Mouse (Mus musculus) T-cell, adult 2 months (primary cell): Measurements from ENCODE around the gene Ccdc70.
"Not testable (repeated sequence)": the region's sequence is repeated elsewhere in the genome, so short reads cannot be mapped to it uniquely, and the experiment has no call there.

Experiments used
- DNase-seq: peaks from one replicate; pipeline ENCODE4 v3.0.0; 2022; ENCODE audit warnings: low spot score

Ccdc70 gene

DNA sequence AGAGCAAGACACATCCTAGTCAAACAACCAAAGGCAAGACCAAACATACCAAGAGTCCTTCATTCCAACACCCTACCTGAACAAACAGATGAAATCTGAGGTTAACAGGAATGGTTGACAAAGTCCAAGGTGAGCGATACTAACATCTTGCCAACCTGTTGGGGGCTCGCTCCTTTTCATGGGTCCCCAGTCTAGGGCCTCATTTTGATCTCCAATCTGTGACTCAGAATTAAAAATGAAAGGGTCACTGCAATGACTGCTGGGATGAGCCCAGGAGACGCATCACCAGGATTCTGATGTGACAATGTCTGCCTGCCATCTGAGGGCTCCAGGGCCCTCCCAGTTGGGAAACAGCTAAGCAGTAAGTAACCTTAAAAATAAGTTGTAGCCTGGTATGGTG, at the start of gene Ccdc70:
Gene Ccdc70 (plus strand): TSS at position 301 of the 400 bp plus-strand sequence.
- DNase-seq = no peak

DNA sequence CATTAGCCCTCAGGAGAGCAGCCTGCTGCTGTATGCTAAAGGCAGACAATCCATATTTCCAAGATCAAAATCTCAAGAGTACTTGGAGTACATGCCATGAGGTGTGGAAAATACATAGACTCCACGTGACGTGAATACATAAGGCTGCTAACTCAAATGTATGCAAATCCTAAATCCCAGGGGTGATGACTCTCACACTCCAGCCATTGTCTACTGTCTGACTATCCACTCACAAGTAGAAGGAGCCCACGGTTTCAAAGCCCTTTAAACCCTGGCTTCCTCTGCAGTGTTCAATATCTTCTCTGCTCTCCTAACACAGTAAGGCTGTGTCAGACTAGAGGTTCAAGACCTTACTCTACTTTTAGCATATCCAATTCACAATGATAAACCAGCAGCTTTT, 38.8 kb upstream of the Ccdc70 start:
- not testable (repeated sequence) for DNase-seq

DNA sequence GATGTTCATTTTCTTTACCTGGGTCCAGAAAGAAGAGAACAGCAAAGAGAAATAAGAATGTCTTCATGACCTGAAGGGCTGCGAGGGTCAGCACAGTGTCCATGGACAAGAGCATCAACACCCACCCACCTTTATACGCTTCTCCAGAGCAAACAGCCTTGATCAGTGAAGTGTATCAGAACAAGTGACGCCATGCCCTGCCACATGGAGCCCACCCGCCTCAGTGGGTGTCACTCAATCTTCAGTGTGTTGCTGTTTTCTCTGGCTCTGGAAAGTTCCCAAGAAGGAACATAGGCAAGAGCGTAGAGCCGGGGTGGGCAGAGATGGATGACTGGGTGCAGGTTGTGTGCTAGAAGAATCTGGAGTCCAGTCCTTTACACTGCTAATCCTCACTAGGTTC, 37.0 kb upstream of the Ccdc70 start, which contains the start of gene Defb15:
Gene Defb15 (minus strand): TSS at position 101 of the 400 bp plus-strand sequence.
- DNase-seq = no peak

DNA sequence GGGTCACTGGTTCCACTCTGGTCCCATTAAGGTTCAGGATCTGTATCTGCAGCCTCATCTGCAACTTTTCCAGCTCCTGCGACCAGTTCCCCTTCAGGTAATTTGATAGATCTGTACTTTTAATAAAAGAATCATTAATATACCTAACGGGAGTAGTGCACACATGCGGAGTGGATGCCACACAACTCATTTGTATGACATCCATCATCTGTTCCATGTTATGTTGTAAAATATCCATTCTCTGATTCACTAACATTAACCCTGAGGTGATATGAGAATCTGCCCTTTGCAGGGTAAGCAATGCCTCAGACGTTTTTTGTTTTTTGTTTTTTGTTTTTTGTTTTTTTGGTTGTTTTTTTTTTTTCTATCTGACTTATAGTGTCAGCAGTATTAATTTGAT, 31.5 kb upstream of the Ccdc70 start, which contains the start of gene Defb35:
Gene Defb35 (plus strand): TSS at position 301 of the 400 bp plus-strand sequence.
- not testable (repeated sequence) for DNase-seq

DNA sequence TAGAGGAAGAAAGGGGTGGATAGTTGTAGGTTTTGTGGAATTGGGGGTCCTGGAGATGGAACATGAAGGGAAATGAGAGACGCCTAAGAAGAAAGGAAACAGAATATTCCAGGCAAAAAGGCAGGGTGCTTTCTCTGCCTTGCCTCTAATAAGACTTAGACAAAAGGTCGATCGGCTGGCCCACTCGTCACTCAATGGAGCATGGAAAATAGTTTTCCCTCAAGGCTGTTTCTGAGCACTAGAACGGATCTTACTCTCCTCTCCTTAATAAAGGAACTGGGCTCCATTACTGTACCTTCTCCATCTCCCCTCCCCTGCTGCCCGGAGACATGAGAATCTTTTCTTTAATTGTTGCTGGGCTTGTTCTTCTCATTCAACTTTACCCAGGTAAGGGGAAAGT, 23.1 kb upstream of the Ccdc70 start, which contains the start of gene Defb13:
Gene Defb13 (plus strand): TSS at position 301 of the 400 bp plus-strand sequence.
- DNase-seq = no peak

DNA sequence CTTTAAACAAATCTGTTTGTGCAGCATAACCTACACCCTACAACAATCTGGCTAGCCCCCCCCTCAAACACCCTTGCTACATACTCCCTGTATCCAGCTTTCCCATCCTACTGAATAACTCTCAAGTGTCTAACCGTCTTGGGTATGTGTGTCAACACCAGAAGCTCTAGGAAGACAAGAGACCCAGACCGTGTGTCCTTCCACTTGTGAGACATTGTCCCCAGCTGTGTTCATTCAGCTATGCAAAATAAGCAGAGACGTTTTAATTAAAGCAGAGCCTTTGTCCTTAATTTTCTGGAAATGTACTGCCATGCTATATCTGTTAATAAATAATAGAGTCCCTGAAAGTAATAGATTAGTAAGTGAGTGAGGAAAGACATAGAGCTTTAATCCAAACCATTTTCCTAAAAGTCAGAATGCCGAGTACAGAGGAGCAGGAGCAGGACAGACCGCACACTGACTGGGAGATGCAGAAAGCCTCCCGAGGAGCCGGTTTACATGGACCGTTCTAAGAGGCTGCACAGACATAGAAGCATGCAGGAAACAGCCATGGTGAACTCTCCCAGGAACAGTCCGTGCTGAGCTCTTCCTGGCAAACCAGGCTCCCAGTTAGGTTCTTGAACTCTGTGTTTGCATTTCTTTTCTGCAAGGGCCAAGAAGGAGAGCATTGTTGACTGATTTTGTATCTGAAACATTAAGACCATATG, 22.1 kb upstream of the Ccdc70 start:
- no peak for DNase-seq

DNA sequence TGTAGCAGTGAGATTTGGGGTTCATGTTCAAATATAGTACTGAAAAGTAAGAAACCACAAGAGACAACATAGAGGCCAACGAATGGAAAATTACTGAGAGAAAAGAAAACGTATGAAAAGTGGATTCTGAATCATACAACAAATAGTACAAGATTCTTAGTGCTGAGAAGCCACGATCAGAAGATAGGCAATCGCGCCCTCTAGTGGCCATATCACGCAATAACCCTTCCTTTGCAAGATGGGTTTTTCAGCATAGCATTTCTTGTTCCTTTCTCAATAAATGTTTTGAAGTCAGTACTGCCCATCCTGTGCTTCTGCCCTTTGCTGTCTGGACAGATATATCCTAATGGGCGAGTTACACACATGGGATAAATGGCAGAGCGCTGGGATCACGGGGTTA, 14.3 kb upstream of the Ccdc70 start:
- no peak for DNase-seq

DNA sequence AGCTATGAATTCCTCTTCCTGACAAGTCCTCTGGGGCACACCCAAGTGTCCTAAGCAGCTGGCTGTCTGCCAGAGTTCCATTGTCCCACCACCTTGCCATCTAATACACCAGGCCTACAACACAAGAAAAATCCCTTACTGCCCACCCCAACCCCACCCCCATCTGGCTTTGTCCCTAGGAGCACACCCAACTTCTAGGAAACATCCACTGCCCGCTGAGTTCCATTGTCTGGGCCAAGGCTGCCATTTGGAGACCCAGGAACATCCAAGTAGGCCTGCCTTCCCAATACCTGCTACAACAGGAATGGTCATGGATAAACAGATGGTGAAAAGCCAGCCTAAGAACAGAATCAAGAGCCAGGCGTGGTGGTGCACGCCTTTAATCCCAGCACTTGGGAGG, 13.2 kb upstream of the Ccdc70 start:
- no peak for DNase-seq

DNA sequence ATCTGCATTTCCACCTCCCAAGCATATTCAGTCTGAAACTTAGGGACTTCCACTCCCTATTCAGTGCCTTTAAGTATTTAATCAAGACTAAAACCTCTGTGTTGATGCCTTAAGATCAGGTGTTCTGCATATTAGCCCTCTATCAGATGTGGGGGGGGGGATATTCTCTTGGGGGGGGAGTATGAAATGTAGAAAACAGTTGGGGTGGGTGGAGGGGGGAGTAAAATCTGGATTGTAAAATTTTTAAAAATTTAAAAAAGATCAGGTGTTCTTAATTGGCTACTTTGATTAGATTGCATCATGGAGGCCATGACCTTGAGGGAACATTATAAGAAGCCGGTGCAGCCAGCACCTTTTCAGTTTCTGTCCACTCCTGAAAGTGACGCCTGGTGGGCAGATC, 11.2 kb upstream of the Ccdc70 start, which contains the start of gene Fam90a1a:
Gene Fam90a1a (plus strand): TSS at position 301 of the 400 bp plus-strand sequence.
- DNase-seq = no peak

DNA sequence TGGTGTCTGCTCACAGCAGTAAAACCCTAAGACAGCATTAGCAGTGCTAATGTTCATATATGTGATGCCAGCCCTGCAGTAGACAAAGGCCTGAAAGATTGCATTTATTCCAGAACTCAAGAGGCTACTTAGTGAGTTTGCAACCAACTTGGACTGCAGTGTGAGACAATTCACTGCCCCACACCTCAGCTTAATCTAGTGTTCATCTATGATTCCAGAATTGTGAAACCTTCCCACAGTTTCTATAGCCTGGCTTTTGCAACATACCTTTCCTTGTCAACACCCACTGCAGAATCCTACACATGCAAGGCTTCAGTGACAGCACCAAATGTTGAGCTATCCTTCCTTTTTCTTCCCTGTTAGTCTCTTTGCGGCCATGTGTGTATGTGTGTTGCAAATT, 2.9 kb upstream of the Ccdc70 start:
- no peak for DNase-seq

DNA sequence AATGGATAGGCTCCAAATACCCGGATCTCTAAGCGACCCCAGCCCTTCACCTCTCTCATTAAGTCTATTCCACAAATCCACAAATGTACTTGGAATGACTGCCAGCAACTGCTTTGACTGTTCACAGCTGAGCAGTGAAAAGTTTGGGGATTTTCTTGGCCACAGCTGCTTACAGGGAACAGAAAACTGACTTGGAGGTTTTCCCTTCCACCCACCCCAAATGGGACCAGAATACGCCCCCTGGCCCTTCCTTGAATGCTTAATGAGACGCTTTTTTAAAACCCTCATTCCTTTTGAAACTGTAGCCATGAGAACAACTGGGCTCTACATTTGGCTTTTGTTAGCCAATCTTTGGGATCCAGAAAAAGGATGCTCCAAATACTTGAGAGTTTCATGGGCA, 8.6 kb downstream of the Ccdc70 start:
- DNase-seq = no peak

DNA sequence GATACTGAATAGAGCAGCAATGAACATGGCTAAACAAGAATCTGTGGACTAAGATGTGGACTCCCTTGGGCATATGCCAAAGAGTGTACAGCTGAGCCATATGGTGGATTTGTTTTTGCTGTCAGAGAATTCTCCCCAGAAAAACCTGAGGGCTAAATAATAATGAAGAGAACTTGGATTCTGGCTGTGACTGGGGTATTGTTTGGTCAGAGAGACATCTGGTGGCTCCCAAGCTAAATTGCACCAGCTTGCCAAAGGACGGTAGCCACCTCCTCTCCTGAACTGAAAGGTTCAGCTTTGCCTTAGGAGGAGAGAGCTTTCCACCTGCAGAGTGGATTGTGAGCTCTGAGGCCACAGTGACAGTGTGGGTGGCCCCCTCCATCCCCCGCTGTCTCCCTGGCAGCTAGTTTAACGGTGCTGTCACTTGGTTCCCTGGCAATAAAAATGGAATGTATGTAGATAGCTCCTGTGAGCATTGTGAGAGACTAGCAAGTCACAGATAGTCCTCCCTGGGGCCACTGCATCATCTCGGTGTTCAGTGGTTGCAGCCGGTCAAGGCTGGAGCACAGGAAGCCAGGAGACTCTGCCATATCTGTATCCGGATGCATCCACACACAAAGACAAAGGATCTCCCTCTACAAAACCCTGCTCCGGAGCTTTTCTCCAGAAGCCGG, 12.2 kb downstream of the Ccdc70 start:
- DNase-seq = no peak

DNA sequence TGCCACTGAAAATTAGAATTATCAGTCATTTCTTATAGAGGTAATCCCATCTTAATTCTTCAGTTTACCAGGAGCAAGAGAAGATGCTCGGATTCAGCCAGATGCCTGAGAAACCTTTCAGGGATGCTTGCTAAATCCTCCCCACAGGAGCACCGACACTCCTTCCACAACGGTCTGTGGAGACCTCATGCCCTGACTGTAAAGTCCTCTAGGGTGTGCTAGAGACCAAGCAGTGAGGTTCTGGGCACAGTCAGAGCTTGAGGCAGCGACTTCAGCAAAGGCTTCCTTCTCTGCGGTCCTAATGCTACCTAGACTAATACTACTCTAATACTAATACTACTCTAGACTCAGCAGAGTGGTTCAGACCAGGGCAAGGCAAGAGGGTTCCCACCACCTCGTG, 22.6 kb downstream of the Ccdc70 start:
- peak; percentile 9 for DNase-seq

DNA sequence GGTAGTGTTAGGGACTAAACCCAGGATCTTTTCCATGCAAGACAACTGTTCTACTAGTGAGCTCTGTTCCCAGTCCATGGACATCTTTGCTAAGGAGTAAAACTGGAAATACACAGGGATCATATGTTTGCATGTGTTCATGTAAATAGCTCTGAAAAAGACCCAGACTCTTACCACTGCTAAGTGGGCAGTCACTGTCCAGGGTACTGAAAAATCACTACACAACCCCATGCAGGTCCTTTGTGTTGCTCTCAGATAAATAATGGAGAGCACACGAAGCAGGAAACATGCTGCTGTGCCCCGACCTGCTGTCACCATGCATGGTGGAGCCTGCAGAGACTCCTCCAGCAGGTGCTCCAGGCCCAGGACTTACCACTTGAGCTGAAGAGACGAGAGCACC, 25.6 kb downstream of the Ccdc70 start:
- DNase-seq = no peak

DNA sequence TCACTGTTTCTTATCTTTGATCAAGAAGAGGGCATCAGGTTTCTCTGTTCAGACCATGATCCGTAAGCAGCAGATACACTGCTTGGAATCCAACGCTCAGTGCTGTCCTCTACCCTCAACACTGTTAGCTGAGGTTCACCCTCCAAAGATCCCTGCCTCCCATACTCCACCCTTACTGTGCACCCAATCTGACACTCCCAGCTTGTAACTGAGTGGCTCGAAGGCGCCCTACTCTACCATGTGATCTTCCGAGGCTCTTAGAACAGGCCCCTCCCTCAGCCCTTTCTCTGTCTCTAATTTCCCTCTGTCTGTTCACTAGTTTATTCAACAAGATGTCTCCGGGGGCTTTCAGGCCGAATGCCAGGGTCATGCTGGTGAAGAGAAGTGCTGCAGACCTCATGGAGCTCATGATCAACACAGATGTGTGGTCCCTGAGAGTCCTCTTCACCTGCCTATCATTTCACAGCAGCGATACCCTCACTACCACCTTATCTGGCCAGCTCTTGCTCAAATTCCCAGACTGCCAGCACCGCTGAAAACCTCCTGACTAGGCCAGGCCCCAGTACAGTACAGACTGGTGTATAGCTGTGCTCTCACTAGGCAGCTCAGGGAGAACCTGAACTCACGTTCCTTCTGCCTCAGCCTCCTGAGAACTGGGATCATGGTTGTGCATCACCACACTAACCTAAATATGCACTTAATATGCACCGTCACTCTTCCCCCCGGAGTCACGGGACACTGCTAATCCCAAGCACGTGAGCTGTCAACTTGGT, 35.4 kb downstream of the Ccdc70 start:
- no peak for DNase-seq

DNA sequence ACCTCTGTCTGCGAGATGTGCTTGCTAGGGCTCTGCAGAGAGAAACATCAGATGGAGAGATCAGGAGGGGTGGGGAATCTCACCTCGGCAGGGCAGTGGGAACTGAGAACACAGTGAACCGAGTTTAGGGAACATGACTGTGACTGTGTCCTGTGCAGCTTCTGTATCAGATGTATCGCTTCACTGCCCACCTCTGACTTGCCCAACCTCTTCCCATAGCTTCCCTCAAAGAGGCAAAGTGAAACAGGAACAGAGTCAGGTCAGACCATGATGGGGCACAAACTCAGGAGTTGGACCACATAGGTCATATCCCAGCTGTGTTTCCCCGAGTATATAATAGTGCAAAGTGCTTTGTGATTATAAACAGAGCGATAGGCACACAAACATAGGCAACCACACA, 36.8 kb downstream of the Ccdc70 start:
- DNase-seq = no peak

DNA sequence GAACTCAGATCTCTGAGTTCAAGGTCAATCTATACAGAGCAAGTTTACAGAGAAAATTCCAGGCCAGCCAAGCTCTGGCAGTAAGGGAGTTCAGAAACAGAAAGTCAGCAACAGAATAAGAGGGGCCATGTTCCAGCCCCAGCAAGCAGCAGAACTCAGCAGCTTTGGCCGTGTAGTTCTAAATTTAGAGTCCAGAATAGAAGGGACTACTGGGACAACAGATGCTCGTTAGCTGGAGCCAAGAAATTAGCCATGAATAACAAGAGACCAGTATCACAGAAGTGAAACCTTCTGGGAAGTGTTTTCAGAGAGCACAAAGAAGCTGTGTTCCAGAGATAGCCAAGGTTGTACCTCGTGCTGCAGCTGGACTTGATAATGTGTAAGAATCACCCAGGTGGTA, 39.8 kb downstream of the Ccdc70 start:
- DNase-seq = no peak

DNA sequence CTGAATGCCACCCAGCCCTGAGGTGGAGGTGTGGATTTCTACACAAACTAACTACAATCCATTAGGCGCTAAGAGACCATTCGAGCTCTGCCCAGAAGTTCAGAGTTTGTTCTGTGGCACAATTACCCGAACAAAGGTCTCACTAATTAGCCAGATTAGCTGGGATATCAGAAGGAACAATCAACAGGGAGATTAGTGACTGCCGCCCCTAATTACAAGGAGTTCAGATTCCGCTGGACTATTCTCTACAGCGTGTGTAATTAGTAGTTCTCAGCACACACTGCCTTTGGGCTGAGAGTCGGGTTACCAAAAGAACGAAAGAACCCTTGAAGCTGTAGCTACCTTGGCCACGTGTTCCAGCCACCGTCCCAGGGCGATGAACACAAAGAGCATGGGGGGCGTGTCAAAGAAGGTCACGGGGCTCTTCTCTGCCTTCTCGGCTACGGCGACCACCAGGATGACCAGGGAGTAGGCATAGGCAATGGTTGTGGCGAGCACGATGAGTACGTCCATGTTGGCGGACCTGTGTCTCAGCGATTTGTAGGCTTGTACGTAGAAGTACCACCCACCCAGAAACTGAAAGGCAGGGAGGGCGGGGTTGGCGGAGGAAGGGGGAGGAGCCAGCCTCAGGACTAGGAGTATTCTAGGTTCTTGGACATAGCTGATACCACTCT, 43.6 kb downstream of the Ccdc70 start:
- no peak for DNase-seq

DNA sequence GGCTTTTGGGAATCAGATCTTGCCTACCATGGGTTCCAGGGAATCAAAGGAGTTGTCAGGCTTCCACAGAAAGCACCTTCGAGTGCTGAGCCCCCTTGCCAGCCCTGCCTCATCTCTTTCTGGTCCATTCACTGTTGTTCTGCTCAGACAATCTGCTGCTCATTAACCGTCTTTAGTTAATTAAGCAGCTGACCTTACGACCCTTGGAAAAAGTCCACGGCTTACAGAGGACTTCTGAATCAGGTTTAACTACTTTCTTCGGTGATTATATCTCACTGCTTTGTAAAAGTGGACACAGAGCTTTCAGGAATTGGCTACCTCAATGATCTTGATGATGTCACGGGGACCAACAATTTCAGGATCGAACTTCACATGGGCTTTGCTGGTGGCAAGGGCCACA, 48.2 kb downstream of the Ccdc70 start:
- no peak for DNase-seq

DNA sequence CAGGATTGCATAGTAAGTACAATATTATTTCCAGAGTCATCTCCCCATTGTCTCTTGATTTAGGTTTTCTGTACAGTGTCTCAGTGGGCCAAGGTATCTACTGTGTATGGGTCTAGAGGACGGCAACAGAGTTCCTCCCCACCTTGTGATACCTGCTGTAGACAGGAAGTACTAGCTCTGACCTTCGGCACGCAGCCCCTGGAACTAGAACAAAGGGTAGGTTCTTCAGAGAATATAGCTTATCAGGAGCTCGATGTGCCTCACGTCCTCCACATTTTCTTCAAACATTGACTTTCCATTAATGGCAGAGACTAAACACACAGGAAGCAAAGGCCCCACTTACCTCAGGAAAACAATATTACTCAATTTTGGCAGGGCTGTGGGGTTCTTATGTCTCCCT, 49.9 kb downstream of the Ccdc70 start:
- DNase-seq = no peak

DNA sequence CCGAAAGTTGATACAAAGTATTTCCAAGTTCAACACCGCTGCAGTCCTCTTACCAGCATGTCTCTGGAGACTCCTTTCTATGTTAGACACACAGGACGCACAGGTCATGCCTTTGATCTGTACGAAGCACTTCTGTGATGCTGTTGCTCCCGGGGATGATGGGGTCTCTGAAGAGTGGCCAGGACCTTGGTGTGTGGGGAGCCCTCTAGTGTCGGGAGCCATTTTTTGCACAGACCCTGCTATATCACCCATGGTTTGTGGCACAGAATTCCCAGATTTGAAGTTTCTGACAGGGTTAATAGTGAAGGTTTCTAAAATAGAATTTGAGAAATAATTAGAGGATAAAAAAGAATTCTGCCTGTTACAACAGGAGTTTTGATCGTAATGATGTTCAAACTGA, 52.7 kb downstream of the Ccdc70 start:
- no peak for DNase-seq
